Comparison of ENCODE assay signal across 26 mouse cellular contexts in genomic region chr17:87959406-87959805, GRCm38 (mm10). TPM values are rescaled to one million over a fixed set of nuclear protein-coding genes. Genes with fewer than 3 reads are reported as not detected.
"Had no signal": no experiment of that assay in that cellular context is flagged by ENCODE, and none has a peak within 500 bp of the region (broad histone marks: within the 10 kb centered on the region; RNA-seq: fewer than 3 reads in every experiment).

No protein-coding gene starts in this region.

RNA-seq across cellular contexts. Expression of gene Rpl36-ps4, which starts 38.6 kb away (rescaled TPM):
- polyA plus RNA-seq: heart, embryonic 10.5 days; heart, embryonic 11.5 days; heart, embryonic 12.5 days; heart, embryonic 13.5 days; heart, embryonic 14.5 days; heart, embryonic 15.5 days; heart, embryonic 16.5 days; heart, postnatal 0 days; hindbrain, embryonic 10.5 days; hindbrain, embryonic 11.5 days; hindbrain, embryonic 12.5 days; hindbrain, embryonic 13.5 days; hindbrain, embryonic 14.5 days; hindbrain, embryonic 15.5 days; hindbrain, embryonic 16.5 days; hindbrain, postnatal 0 days; inflammation-experienced regulatory T-cells, adult 6 months; intestine, embryonic 14.5 days; intestine, embryonic 15.5 days; intestine, embryonic 16.5 days; intestine, postnatal 0 days; kidney, embryonic 14.5 days; kidney, embryonic 15.5 days; kidney, embryonic 16.5 days; kidney, postnatal 0 days; large intestine, adult 2 months had no signal
